Mouse (Mus musculus) heart, adult 18-20 months (tissue): ENCODE data around the gene Olfml2a. TPM values are rescaled to one million over a fixed set of nuclear protein-coding genes. Genes with fewer than 3 reads are reported as not detected.
A peak's percentile ranks its signal among the peaks of the same experiment; 100 is the strongest.

Source experiments
- DNase-seq, 2 experiments: peaks; one replicate each; pipeline ENCODE4 v3.0.0; 2021 to 2022; ENCODE audit warnings: mixed read lengths in 1 of 2
- long read RNA-seq, 2 experiments: library from polyadenylated mRNA; stranded (forward); transcript quantifications; one replicate each; pipeline ENCODE4 v2.0.0; 2021
- total RNA-seq, 2 experiments: library from RNA; stranded (reverse); gene quantifications; 2 replicates each; pipeline ENCODE4 v1.2.3; 2021

Olfml2a gene
- 1 to 10 TPM; 2.9 to 4.8 TPM for total RNA-seq
- long read RNA-seq, experiment 1, partial matches to known transcripts: 0 of 1 reads
- long read RNA-seq, experiment 1, other reads (novel, unspliced or antisense): 1 of 1 reads
- long read RNA-seq, experiment 2, full-length matches to known transcripts: 1 of 1 reads
- long read RNA-seq, experiment 2, partial matches to known transcripts: 0 of 1 reads
- long read RNA-seq, experiment 2, other reads (novel, unspliced or antisense): 0 of 1 reads

- DNase-seq: peak; percentile 68 to 84
These were observed at the start of gene Olfml2a for GRCm38 (mm10) chr2:38931851-38932667. TSS of gene Olfml2a (plus strand) at chr2:38931978.

GRCm38 (mm10) chr2:38902866-38903265, 28.9 kb upstream of the Olfml2a start:
- no peak for DNase-seq

GRCm38 (mm10) chr2:38904290-38904689, 27.5 kb upstream of the Olfml2a start:
- DNase-seq: no peak

GRCm38 (mm10) chr2:38906097-38906496, 25.7 kb upstream of the Olfml2a start:
- peak; percentile 42 to 61 for DNase-seq

- DNase-seq: no peak
These were observed 23.2 kb upstream of the Olfml2a start for GRCm38 (mm10) chr2:38908604-38909003.

GRCm38 (mm10) chr2:38914517-38914916, 17.3 kb upstream of the Olfml2a start:
- no peak for DNase-seq

GRCm38 (mm10) chr2:38914965-38915364, 16.8 kb upstream of the Olfml2a start:
- no peak for DNase-seq

GRCm38 (mm10) chr2:38916947-38917691, 14.7 kb upstream of the Olfml2a start:
- DNase-seq: no peak

- DNase-seq: no peak
These were observed 10.4 kb upstream of the Olfml2a start for GRCm38 (mm10) chr2:38921374-38921773.

- DNase-seq: no peak
These were observed 8.3 kb upstream of the Olfml2a start for GRCm38 (mm10) chr2:38923471-38923870.

GRCm38 (mm10) chr2:38923911-38924310, 7.9 kb upstream of the Olfml2a start:
- DNase-seq: no peak

- DNase-seq: no peak
These were observed 7.2 kb upstream of the Olfml2a start for GRCm38 (mm10) chr2:38924571-38924970.

- DNase-seq: peak; percentile 22 to 39
These were observed 6.4 kb upstream of the Olfml2a start for GRCm38 (mm10) chr2:38925171-38926080.

GRCm38 (mm10) chr2:38926145-38926891, 5.5 kb upstream of the Olfml2a start:
- peak; percentile 96 for DNase-seq

- DNase-seq: peak; percentile 66 to 82
These were observed 4.4 kb upstream of the Olfml2a start, which contains the start of gene Nr6a1 for GRCm38 (mm10) chr2:38927115-38927979. TSS of gene Nr6a1 (minus strand) at chr2:38927688.

GRCm38 (mm10) chr2:38930269-38930668, 1.5 kb upstream of the Olfml2a start:
- no peak for DNase-seq

GRCm38 (mm10) chr2:38933931-38934330, 2.2 kb downstream of the Olfml2a start:
- DNase-seq: peak in 1 of 2 experiments; percentile 31

- peak; percentile 35 to 55 for DNase-seq
These were observed 3.2 kb downstream of the Olfml2a start for GRCm38 (mm10) chr2:38934936-38935335.

- no peak for DNase-seq
These were observed 5.1 kb downstream of the Olfml2a start for GRCm38 (mm10) chr2:38936721-38937378.
